Mouse (Mus musculus) heart, postnatal 0 days (tissue): ENCODE results near the gene Dynlrb1.

Experiments
- CTCF ChIP-seq: IDR thresholded peaks from 2 replicates; pipeline ENCODE4 v1.5.1; 2016; ENCODE audit warnings: antibody characterized with exemption, control low read depth, low read depth
- EP300 ChIP-seq: IDR thresholded peaks from 2 replicates; pipeline ENCODE4 v1.6.1; 2016; ENCODE audit warnings: antibody characterized with exemption, low read depth

GRCm38 (mm10) chr2:155237276-155237675, 943 bp downstream of the Dynlrb1 start:
- TF ChIP-seq EP300 (no peak), CTCF (no peak)
